Mouse (Mus musculus) B cell, adult 62 days (primary cell): ENCODE measurements around the gene Hist1h2bg. TPM values are rescaled to one million over a fixed set of nuclear protein-coding genes. Genes with fewer than 3 reads are reported as not detected.

Experiments used
- total RNA-seq: library from RNA; stranded (reverse); gene quantifications from 4 replicates; pipeline ENCODE4 v1.2.4, GENCODE M21; 2023

Gene Hist1h2bg
- total RNA-seq, 1 experiment from 2014 or later: 535 TPM

Other genes with a start within 250 kb of the Hist1h2bg start
- gene Zfp322a, start 202.2 kb upstream of the Hist1h2bg start, total RNA-seq: 15.1 to 19.7 TPM (median 15.9 TPM) in 4 replicates
- 18.2 to 20.1 TPM (median 19.1 TPM) in 4 replicates for gene Abt1, start 147.5 kb upstream of the Hist1h2bg start, total RNA-seq
- gene Btn1a1, start 105.5 kb upstream of the Hist1h2bg start, total RNA-seq: not detected in 4 replicates
- gene Btn2a2, start 82.5 kb upstream of the Hist1h2bg start, total RNA-seq: 0.63 to 1.2 TPM (median 0.94 TPM) in 4 replicates
- 312 to 413 TPM (median 355 TPM) in 4 replicates for gene Hist1h4h, start 40.3 kb upstream of the Hist1h2bg start, total RNA-seq
- 8.2 to 18.3 TPM (median 14.4 TPM) in 4 replicates for gene Hist1h2af, start 37.5 kb upstream of the Hist1h2bg start, total RNA-seq
- 4.0 to 5.5 TPM (median 4.9 TPM) in 3 of 4 replicates, not detected in the other for gene Hist1h3g, start 36.0 kb upstream of the Hist1h2bg start, total RNA-seq
- gene Hist1h2bh, start 28.0 kb upstream of the Hist1h2bg start, total RNA-seq: 9.7 to 15.7 TPM (median 11.4 TPM) in 4 replicates
- 116 to 135 TPM (median 127 TPM) in 4 replicates for gene Hist1h3f, start 27.3 kb upstream of the Hist1h2bg start, total RNA-seq
- gene Hist1h4f, start 19.7 kb upstream of the Hist1h2bg start, total RNA-seq: 64.1 to 86.2 TPM (median 72.6 TPM) in 4 replicates
- gene Hist1h1d, start 18.1 kb upstream of the Hist1h2bg start, total RNA-seq: 20.7 to 25.2 TPM (median 22.9 TPM) in 4 replicates
- 302 to 339 TPM (median 312 TPM) in 4 replicates for gene Hist1h3e, start 9.0 kb upstream of the Hist1h2bg start, total RNA-seq
- gene Hist1h2ae, start 176 bp upstream of the Hist1h2bg start, total RNA-seq: 20.2 to 28.2 TPM (median 23.3 TPM) in 4 replicates
- gene Hist1h2bf, start 2.8 kb downstream of the Hist1h2bg start, total RNA-seq: 223 to 279 TPM (median 234 TPM) in 4 replicates
- gene Hist1h2ad, start 3.0 kb downstream of the Hist1h2bg start, total RNA-seq: 18.6 to 61.8 TPM (median 42.9 TPM) in 4 replicates
- 33.1 to 41.7 TPM (median 35.9 TPM) in 4 replicates for gene Hist1h3d, start 4.4 kb downstream of the Hist1h2bg start, total RNA-seq
- gene Hist1h4d, start 10.2 kb downstream of the Hist1h2bg start, total RNA-seq: 149 to 174 TPM (median 170 TPM) in 4 replicates
- 31.4 to 39.8 TPM (median 37.8 TPM) in 4 replicates for gene Hist1h2be, start 49.7 kb downstream of the Hist1h2bg start, total RNA-seq
- gene Hist1h1e, start 51.2 kb downstream of the Hist1h2bg start, total RNA-seq: 317 to 365 TPM (median 333 TPM) in 4 replicates
- 9.3 to 10.9 TPM (median 9.8 TPM) in 4 replicates for gene Hist1h2ac, start 112.6 kb downstream of the Hist1h2bg start, total RNA-seq
- gene Hist1h2bc, start 112.8 kb downstream of the Hist1h2bg start, total RNA-seq: 16.6 to 23.0 TPM (median 18.7 TPM) in 4 replicates
- 0.67 to 1.3 TPM in 2 of 4 replicates, not detected in the others for gene Hist1h1t, start 124.4 kb downstream of the Hist1h2bg start, total RNA-seq
- 174 to 205 TPM (median 189 TPM) in 4 replicates for gene Hist1h4c, start 127.1 kb downstream of the Hist1h2bg start, total RNA-seq
- gene Hfe, start 139.5 kb downstream of the Hist1h2bg start, total RNA-seq: 0.48 to 1.5 TPM (median 1.1 TPM) in 4 replicates
- 857 to 1,008 TPM (median 880 TPM) in 4 replicates for gene Hist1h1c, start 167.4 kb downstream of the Hist1h2bg start, total RNA-seq
- gene Hist1h3c, start 174.2 kb downstream of the Hist1h2bg start, total RNA-seq: 9.0 to 14.7 TPM (median 11.7 TPM) in 4 replicates
- gene Hist1h2bb, start 175.3 kb downstream of the Hist1h2bg start, total RNA-seq: 65.5 to 82.0 TPM (median 72.9 TPM) in 4 replicates
- gene Hist1h2ab, start 179.7 kb downstream of the Hist1h2bg start, total RNA-seq: 38.9 to 112 TPM (median 74.0 TPM) in 4 replicates
- gene Hist1h3b, start 180.9 kb downstream of the Hist1h2bg start, total RNA-seq: 29.5 to 64.1 TPM (median 35.4 TPM) in 4 replicates
- gene Hist1h4b, start 185.6 kb downstream of the Hist1h2bg start, total RNA-seq: 81.8 to 123 TPM (median 110 TPM) in 4 replicates
- 189 to 269 TPM (median 202 TPM) in 4 replicates for gene Hist1h4a, start 189.8 kb downstream of the Hist1h2bg start, total RNA-seq
- gene Hist1h3a, start 191.0 kb downstream of the Hist1h2bg start, total RNA-seq: 385 to 444 TPM (median 390 TPM) in 4 replicates
- gene Hist1h1a, start 192.3 kb downstream of the Hist1h2bg start, total RNA-seq: 35.5 to 38.6 TPM (median 37.0 TPM) in 4 replicates
- gene Trim38, start 198.5 kb downstream of the Hist1h2bg start, total RNA-seq: not detected in 4 replicates
- not detected in 4 replicates for gene Slc17a2, start 235.6 kb downstream of the Hist1h2bg start, total RNA-seq